Mouse (Mus musculus) c-Kit-positive CD71-positive TER-119-negative erythroid progenitor cells, embryonic 14.5 days (primary cell): ENCODE measurements around the gene Lbr.
"Not testable (repeated sequence)": the region's sequence is repeated elsewhere in the genome, so short reads cannot be mapped to it uniquely, and the experiment has no call there.

Experiments
- DNase-seq: peaks from one replicate; pipeline ENCODE4 v3.0.0-alpha.2; 2013; ENCODE audit warnings: low read depth

Gene Lbr

DNA sequence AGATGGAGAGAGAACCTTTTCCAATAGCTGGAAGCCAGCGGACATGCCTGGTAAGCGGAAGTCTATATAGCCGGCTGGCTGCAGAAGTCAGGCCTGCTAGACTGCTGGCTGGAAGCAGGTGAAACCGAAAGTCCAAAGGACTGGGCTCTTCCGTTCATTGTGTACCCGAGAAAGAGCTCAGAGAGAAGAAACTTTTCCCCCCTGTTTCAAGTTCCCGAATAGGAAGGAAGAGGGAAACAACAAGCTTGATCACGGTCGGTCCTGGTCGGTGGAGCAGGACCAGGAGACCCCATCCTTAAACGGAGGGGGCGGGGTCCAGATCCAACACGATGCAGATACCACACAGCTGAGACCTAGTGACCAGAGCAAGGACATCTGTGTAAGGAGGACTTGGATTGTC lies 9.6 kb upstream of the Lbr start:
- DNase-seq = no peak

DNA sequence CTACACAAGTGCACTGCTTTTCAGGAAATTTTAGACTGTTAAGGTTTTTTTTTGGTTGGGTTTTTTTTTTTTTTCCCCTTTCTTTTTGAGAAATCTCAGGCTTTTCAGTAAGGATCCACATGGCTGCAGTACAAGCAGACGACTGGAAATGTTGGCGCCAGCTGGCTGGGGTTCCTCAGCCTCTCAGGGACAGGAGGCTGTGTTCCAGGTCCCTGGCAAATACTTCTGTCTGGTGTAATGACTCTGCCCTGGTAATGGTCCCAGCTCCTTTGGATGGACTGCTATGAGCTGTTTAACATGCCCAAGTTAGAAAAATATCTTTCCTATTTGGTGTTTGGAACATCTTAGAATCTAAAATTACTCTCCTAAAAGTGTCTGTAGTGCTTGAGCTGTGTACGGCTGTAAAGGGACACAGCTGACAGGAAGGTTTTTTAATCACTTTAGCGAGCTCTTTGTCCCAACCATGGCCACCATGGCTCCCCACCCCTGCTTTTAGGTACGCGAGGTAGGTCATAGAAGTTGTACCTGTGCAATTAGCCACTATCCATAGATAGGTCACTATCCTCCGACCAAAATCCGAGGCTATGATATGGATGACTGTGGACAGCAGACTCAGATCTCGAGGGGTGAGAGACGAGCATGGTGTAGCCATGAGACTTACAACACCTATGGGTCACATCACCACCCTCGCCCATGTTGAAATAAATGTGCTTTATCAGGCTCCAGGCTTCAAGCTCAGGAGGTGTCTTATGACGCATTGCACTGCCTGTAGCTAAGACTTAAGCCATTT lies 8.9 kb upstream of the Lbr start:
- DNase-seq = no peak

DNA sequence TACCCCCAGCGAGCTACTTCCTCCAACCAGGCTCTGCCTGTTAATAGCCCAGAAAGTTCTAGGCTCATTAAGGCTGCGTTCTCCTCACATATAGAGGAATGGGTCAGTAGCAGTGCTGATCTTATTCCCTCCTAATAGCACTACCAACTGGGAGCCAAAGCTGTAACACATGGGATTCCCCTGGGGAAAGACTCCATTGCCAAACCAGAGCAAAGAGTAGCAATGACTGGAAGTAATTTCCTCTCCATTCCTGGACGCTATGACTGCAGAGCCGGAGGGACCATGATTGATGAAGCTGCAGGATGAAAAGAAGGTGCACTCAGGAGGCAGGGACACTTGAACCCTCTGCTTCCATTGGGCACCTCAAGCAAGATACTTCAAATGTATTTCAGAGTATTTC lies 7.6 kb upstream of the Lbr start:
- no peak for DNase-seq

DNA sequence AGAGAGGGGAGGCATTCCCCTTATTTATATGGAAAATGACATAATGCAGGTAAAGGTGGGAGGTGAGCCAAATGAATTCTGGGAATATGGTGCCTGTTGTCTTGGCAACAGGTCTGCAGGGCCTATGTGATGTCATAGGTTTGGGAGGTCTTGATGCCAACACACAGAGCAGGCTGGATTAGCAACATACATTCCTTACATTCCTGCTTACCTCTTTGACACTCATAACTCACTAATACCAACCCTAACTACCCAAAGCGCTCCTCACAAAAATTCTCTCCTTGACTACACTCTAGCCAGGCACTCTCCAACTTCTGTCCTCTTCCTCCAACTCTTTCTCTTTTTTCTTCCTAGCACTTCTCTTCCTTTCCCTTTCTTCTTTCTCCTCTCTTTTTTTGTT lies 5.4 kb upstream of the Lbr start:
- DNase-seq = no peak

DNA sequence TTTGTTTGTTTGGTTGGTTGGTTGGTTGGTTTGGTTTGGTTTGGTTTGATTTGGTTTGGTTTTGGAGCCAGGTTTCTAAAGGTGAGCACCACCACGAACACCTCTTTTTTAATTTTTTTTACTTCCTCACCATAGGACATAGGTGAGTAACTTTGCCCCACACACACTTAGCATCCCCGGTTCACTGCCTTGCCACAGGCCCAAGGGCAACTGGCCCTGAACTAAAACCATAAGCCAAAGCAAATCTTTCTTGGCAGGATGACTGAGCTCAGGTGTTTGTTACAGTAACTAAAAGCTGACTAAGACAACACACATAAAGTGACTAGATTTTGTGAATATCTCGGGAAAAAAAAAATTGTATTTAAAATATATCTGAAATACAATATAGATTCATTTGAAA lies 4.5 kb upstream of the Lbr start:
- DNase-seq = no peak

DNA sequence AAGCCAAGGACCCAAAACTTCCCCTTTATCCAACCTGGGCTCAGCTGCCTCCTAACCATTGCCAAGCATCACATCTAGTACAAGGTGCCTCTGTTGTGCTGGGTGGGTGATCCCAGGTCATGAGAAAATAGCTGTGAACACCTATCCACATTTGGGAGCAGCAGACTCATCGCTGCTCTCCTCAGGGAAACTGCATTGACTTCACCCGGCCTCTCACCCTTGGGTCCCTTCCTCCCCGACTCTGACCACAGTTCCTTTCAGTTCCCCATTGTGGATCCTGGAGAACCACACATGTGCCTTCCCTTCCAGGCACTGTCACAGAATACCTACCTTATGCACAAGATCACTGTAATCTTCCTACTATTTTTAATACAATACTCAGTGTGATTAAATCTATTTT lies 2.9 kb upstream of the Lbr start:
- DNase-seq = no peak

DNA sequence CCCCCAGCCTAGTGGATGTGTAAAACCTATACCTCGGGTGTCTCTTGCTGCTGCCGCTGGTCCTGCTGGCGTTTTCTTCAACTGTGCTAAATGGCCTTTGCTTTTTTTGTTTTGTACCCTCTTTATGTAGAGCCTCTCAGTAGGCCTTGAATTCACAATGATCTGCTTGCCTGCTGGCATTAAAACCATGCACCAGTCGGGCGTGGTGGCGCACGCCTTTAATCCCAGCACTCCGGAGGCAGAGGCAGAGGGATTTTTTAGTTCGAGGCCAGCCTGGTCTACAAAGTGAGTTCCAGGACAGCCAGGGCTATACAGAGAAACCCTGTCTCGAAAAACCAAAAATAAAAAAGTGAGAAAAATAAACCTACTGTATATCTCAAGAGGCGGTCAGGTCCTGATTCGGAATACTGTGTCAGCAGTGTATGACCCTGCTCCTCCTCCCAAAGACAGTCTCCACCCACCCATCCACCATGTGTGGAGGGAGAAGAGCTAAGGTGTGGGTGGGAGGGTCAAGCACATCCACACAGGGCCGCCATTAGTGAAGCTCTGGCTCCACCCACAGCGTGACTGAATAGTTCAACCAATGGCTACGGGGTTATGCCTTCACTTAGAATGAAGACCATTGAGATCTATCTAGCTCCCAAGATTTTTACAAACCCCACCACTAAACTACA lies 2.2 kb upstream of the Lbr start:
- no peak for DNase-seq

DNA sequence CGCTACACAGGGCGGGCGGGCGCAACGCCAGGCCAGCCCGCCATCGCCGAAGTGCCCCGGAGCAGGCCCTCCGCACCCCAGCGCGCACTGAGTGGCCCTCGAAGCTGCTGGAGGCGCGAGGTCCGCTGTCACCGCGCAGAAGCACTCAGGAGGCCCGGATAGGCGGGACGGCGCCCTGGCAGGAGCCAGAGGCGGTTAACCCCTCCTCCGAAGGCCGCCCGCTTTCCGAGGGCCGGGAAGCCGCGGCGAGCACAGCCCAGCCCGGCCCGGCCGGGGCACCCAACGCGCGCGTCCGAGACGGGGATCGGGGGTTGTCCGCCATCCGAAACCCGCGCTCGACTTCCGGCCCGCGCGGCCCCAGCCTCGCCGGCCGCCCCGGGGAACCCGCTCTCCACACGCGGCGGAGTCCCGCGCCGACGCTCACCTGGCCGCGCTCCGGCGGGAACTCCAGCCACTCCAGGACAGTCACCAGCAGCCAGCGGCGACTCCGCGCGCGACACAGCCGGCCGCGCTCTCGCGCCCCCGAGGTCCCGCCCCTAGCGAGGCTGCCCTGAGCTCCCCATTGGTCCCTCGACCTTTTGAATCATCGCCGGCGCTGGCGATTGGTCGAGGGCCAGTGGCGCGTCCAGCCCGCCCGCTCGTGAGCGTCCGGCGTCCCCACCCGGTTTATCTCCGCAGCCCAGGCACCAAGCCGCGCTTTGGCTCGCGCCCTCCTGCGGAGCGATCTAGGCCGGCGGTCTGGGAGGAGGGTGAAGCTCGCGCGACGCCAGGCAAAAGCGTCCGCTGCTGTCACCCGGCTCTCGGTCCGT lies 778 bp downstream of the Lbr start:
- peak; percentile 92 for DNase-seq

DNA sequence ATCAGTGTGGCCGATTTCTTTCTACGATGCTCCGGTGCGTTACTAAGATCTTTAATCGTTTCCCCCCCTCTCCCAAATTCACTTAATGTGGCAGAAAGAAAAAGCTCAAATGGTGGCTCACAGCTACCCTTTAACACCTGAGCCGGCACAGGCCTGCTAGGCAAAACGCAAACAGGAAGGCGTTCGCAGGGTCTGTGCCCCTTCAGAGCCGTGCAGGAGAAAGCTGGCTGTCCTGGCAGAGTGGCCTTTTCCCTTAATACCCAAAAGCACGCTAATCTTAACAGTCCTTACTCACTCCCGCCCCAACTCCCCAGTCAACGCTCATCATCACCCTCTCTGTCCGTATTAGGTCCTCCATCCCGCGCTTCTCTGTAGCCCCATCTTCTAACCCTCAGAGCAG lies 1.4 kb downstream of the Lbr start:
- DNase-seq = no peak

DNA sequence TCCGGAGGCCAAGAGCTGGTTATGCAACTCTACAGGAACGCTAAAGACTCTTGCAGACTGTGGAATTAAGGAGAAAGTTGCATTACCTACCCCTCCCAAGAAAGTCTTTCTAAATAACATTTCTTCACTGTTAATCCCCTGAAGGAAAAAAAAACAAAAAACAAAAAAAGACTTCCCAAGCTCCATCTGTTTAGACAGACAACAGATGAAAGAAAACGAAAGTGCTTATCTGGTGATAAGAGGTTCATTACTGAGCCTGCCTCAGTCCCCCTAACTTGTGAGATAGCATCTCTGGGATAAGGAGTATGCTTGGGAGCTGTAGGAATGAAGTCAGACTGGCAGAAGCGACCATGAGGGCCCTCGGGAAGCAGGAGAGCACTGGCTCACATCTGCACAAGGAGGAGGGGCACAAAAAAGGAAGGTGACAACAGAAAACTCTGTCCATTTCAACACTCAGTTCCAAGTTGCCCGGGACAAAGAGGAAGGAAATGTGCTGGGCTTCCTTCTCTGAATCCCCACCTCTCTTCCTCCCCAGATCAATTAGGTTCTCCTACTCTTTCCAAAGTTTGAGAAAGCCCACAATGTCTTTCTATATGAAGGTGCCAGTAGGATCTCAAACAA lies 3.0 kb downstream of the Lbr start:
- no peak for DNase-seq

DNA sequence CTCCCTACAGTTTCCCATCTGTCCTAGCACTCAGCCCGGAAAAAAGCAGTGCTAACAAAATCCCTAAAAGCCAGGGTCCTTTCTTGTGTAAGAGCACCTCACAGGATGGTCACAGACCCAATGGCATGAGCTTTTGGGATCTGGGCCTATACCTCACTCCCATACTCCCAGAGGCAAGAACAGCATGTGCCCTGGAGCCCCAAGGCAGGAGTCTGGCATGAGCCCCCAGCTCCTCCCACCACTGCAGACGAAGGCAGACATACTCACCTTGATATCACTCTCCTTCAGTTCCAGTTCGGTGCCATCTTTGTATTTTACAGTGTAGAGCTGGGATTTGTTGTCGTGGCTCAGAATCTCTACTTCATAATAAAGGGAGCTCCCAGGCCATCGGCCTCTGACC lies 4.7 kb downstream of the Lbr start:
- DNase-seq = no peak

DNA sequence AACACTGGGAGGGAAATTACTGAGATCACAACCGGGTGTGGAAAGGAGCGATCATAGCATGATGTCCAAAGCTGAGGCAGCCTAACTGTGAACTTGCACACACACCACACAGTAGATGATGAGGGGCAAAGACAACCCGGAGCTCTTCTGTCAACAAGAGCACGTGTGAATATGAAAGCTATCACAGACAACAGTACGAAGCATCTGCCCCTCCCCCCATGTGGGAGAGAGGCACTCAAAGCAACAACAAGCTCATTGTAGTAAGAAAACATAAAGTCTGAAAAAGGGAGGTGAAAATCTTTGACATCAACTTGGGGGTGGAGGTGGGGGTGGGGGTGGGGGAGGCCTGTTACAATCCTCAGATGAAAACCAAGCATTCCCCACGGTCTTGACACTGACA lies 9.7 kb downstream of the Lbr start:
- no peak for DNase-seq

DNA sequence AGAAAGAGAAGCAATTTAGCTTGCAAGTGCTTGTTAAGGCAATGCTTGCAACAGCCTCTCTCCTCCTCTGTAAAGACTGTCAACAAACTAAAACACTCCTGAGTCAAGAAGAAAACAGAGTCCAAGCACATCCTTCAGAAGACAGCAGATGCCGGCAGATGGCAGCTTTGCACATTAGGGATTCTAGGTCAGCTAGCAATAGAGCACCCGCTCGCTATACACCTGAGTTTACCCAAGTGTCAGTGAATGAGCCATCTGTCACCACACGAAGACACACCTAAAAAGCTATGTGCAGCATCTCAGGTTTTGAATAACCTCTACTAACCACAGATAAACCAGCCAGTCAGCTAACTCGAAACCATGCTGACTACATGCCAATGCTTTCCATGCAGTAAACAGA lies 10.1 kb downstream of the Lbr start:
- no peak for DNase-seq

DNA sequence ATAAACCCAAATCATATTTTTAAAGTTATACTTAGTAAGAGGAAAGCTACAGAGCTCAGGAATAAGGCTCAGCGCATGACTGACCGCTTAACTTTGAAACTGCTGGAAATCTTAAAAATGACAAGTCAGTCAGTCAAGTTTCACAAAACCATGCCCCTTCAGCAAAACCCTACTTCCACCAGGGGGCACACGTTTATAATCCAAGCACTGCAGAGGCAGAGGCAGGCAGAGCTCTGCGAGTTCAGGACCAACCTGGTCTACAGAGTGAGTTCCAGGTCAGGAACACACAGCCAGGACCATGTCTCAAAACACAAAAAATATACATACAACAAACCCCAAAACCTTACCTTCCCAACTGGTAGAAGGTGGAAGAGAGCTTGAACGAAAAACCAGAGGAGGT lies 14.5 kb downstream of the Lbr start:
- DNase-seq = no peak

DNA sequence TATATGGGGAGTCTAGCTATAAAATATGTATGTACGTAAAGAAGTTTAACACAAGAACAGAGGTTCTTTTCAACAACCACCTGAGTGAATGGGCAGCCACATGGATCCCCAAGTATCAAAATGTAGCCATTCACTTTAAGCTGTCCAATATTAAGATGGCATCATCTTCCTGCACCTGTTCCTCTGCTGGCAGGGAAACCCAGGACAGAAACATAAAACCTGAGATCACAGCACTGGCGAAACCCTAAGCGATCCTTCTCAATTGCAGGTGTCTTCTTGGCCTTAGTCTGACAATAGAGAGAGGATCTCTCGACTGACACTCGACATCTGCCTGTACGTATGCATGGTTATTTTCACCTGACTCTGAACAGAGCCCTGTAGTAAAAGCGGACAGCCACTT lies 16.1 kb downstream of the Lbr start:
- DNase-seq = no peak

DNA sequence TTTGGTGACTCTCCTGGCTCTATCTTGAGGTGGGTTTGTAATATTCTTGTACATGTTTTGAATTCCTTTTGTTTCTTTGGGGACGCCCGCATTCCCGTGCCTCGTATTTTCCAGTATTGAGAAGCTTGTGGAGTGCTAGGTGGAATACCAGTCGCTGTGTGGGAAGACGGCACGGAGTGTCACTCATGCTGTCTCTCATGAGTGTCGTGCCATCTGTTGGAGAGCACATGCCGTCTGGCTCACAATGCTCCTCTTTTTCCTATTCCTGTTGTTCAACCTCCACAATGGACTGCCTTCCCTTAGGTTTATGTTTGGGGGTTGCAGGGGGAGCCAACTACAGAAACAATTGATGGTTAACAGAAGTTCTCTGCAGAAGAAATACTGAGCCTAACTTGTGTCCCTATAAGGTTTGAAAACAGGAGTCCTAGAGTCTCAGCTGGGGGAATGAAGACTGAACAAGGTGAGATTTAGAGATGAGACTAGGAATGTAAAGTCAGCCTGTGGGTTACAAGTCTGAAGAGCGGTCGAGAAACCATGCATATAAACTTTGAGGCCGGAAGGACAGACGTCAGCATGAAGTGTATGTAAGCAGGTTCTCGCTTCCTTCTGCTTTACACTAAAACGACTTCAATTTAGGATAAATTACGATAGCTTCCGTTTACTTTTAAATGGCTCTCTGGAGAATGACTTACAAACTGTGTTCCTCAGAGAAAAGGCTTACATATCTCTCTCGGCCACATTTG lies 31.2 kb downstream of the Lbr start:
- no peak for DNase-seq

DNA sequence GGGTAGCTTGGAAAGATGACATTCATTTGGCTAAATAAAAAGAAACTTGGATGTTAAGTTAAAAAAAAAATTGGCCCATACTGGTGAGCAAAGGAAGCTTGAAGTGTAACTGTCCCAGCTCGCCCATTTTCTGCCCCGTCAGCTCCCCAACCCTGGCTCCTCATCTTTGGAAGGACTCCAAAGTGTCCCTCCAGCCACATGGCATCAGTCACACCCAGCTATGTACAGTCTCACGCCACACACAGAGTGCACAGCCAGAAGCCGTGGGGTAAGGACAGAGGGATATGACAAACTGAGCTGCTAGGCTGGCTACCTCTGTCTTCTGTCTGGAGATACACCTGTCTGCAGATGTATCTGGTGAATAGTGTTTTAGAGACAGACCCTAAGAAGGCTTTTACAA lies 42.2 kb downstream of the Lbr start:
- DNase-seq = no peak

DNA sequence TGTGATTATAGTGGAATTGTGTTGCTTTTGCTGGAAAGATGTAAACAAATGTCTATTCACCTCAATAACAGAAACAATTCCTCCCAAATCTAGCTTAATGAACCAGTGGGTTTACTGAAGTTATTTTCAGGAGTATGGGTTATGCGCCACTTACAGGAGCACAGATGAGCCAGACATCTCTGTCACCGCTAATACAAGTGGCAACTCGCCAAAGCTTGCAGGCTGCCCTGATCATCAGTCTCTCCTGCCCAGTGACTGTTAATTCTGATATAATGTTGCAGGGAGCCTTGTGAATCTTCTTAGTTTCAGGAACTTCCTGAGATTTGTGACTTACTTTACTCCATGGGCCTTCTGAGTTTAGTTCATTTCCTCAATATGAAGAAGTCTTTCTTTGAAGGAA lies 42.9 kb downstream of the Lbr start:
- no peak for DNase-seq

DNA sequence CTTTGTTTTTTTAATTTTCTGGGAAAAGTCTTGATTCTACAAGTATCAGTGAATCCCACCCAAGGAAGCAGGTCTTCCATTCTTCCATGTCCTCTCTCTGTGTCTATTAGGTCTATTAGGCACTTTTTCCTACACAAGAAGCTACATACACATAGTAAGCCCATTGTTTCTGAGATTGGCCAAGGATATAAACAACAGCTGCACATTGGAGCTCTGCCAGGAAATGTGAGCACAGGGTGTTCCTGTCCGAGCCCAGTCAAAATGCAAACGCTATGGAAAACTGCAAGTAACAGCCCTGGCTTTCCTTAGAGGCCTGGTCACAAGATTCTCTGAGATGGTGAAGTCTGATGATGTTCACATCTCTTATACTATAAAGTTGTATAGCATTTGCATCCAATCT lies 49.3 kb downstream of the Lbr start:
- no peak for DNase-seq

DNA sequence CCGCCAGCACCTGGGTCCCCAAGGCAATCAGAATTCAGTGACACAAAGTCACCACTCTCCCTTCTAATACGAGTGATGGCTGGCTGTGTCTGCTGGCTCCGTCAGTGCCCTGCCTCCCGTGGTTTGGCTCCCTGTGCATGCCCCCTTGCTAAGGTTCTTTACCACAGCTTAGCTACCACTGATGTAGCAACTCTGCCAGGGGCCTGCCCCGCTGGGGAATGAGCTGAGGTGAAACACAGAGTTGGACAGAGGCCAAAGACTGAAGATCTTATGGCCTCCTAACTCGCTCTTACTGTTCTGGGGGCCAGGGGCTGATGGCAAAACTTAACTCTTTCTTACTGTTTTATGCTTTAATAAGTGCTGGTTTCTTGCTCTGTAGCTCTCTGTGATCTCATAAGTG lies 52.9 kb downstream of the Lbr start:
- no peak for DNase-seq

DNA sequence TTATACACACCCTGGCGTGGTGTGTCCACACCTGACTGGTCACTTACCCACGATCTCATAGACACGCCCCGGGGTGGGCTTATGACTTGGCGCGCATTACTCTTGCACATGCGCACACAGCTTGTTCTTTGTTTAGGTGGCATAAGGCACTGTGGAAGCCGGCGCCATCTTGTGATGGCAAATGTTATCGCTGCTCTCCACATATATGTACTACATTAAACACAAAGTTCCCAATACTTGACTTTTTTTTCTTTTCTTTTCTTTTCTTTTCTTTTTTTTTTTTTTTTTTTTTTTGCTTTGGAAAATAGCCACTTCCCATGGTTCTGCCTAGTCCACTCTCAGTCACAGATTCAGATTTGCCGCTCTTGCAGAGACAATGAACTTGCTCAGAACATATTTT lies 60.2 kb downstream of the Lbr start:
- DNase-seq = not testable (repeated sequence)

DNA sequence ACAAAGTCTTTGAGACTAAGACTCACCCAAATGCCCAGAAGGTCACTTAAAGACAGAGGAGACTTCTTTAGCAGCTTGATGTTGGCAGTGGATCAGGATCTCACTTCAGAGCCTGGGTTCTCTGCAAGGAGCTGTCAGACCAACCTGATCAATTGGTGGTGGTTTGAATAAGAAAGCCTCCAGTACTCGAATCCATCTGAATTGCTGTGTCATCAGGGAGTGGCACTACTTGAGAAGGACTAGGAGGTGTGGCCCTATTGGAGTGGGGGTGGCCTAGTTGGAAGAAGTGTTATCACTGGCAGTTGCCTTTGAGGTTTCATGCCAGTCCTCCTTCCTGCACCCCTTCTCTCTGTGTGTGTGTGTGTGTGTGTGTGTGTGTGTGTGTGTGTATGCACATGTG lies 66.3 kb downstream of the Lbr start:
- DNase-seq = no peak
